Mouse (Mus musculus) kidney, postnatal 0 days (tissue): ENCODE data around the gene Clint1. TPM values are rescaled to one million over a fixed set of nuclear protein-coding genes. Genes with fewer than 3 reads are reported as not detected.

Experiments used
- ATAC-seq: fragments of 200-750 bp; cut with Nextera tagmentation; replicated peaks from 2 replicates; pipeline ENCODE4 v1.8.0; 2017; ENCODE audit warnings: low read depth, moderate number of reproducible peaks, moderate TSS enrichment, moderate library complexity; ENCODE audit not compliant: low FRiP score
- DNase-seq: peaks from one replicate; pipeline ENCODE4 v3.0.0-alpha.2; 2016; ENCODE audit warnings: low spot score
- H3K27ac ChIP-seq: fragments of 300-500 bp; sonication (generic); 2 replicates; pipeline ENCODE4 v1.5.1; 2014; ENCODE audit warnings: mild to moderate bottlenecking
- H3K27me3 ChIP-seq: fragments of 300-500 bp; sonication (generic); 2 replicates; pipeline ENCODE4 v1.6.1; 2014; ENCODE audit warnings: low read length, mixed read lengths; ENCODE audit not compliant: insufficient read depth
- H3K36me3 ChIP-seq: fragments of 300-500 bp; sonication (generic); 2 replicates; pipeline ENCODE4 v1.6.1; 2014; ENCODE audit warnings: low read length, mixed read lengths; ENCODE audit not compliant: insufficient read depth
- H3K4me1 ChIP-seq: fragments of 300-500 bp; sonication (generic); replicated peaks from 2 replicates; pipeline ENCODE4 v1.6.1; 2014; ENCODE audit warnings: antibody characterized with exemption, low read length, mixed read lengths; ENCODE audit not compliant: insufficient read depth
- H3K4me2 ChIP-seq: fragments of 300-500 bp; sonication (generic); 2 replicates; pipeline ENCODE4 v1.6.1; 2014; ENCODE audit warnings: mild to moderate bottlenecking, low read length, moderate library complexity, mixed read lengths
- H3K4me3 ChIP-seq: fragments of 300-500 bp; sonication (generic); replicated peaks from 2 replicates; pipeline ENCODE4 v1.5.1; 2014; ENCODE audit warnings: low read depth, low read length
- H3K9ac ChIP-seq: fragments of 300-500 bp; sonication (generic); 2 replicates; pipeline ENCODE4 v1.6.1; 2014; ENCODE audit warnings: low read depth, low read length
- H3K9me3 ChIP-seq: fragments of 300-500 bp; sonication (generic); replicated peaks from 2 replicates; pipeline ENCODE4 v1.6.1; 2016; ENCODE audit warnings: low read length, inconsistent platforms, mixed read lengths
- CTCF ChIP-seq: IDR thresholded peaks from 2 replicates; pipeline ENCODE4 v1.5.1; 2016; ENCODE audit warnings: antibody characterized with exemption, low read depth, mild to moderate bottlenecking, moderate library complexity
- WGBS: fragments of 180-500 bp; shearing (Covaris S2); extraction: QIAGEN DNeasy Blood & Tissue Kit; methylation state at CpG from one replicate; pipeline ENCODE4 v1.1.7; 2014; 5-methylcytosine and 5-hydroxymethylcytosine counted together
- polyA plus RNA-seq: library from polyadenylated mRNA; unstranded; fragments of >200 nt; fragmentation: Nextera tagmentation; extraction: Ambion mirVana; gene quantifications from 2 replicates; pipeline ENCODE4 v1.2.1, GENCODE M21; 2015

Clint1 gene
- polyA plus RNA-seq, 1 experiment from 2014 or later, result 88.4 TPM

DNA sequence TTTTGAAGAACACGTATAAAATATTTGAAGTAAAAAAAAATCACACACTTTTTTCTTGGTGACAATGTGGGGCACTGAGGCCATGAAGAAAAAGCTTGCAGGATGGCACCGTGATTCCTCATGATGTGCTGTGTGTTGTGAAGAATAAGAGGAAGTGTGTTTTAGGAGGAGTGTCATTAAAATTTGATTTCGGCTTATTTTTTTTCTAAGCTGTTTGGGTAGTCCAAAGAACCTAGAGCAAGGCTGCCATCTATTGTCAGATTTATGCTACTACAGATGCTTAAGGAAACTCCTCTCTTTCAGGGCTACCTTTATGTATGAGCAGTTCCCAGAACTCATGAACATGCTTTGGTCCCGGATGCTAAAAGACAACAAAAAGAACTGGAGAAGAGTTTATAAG lies 32.2 kb downstream of the Clint1 start:
- no peak overlapping the region for H3K9ac ChIP-seq
- no peak overlapping the region for H3K4me2 ChIP-seq
- no peak overlapping the region for H3K27ac ChIP-seq
- 40% methylated on average over 4 of the region's 4 CpGs for WGBS
- DNase-seq (peak; percentile 86), ATAC-seq (no peak)
- no peak overlapping the region for H3K4me3 ChIP-seq
- H3K36me3 ChIP-seq, result peaks cover 21% of the 10 kb centered on the region
- no peaks in the 10 kb centered on the region for H3K9me3 ChIP-seq
- H3K4me1 ChIP-seq, result peaks cover 17% of the 10 kb centered on the region
- peak; percentile 79 for TF ChIP-seq CTCF
- no peaks in the 10 kb centered on the region for H3K27me3 ChIP-seq

DNA sequence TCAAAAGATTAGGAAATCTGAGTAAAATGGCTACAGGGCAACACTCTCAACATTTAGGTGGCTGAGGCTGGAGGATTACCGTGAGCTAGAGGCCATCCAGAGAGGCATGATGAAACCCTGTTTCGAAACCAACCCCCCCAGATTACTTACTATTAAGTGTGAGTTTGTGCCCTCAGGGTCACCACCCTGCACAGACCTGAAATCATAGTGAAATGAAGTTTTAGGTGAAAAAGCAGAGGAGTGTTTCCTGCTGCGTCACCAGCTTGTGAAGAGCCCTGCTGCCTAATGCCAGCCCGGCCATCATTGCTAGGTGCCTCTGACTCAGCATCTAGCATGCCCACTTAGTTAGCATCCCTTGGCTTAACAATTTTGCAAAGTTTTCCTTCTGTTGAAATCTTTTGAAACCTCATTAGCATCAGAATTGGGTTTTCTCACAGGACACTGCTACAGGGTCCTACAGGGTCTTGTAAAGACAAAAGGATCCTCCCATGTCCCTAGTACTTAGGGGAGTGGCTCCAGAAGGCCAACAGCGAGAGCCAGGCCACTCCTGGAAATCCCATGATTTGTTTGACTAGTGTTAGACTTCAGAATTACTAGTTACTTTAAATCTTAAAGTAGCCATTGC lies 33.9 kb downstream of the Clint1 start:
- H3K27me3 ChIP-seq, result no peaks in the 10 kb centered on the region
- TF ChIP-seq CTCF, result no peak
- no peaks in the 10 kb centered on the region for H3K9me3 ChIP-seq
- 88% methylated on average over 5 of the region's 5 CpGs for WGBS
- no peak overlapping the region for H3K27ac ChIP-seq
- DNase-seq (no peak), ATAC-seq (no peak)
- H3K36me3 ChIP-seq, result peaks cover 36% of the 10 kb centered on the region
- no peak overlapping the region for H3K9ac ChIP-seq
- no peak overlapping the region for H3K4me2 ChIP-seq
- H3K4me1 ChIP-seq, result peaks cover 9% of the 10 kb centered on the region; the same call in 1 of the 2 replicates
- no peak overlapping the region for H3K4me3 ChIP-seq

DNA sequence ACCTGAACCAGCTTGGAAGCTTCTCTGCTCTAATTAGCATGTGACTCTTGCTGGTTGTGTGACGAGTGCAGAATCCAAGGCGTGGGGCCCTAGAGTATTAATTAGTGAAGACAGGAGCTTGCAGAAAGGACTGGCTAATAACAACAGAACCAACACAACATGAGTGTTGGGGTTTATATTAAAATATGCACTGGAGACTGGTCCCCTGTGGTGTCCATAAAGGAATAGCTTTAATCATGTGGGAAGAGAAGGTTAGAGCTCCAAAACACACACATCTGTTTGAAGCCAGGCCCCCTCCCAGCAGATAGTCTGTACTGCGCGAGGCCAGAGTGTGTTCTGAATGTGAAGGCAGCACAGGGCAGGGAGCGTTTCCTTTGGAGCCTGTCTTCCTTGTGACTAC lies 34.7 kb downstream of the Clint1 start:
- Histone ChIP-seq H3K9me3 (no peaks in the 10 kb centered on the region), H3K4me2 (no peak overlapping the region), H3K36me3 (peaks cover 44% of the 10 kb centered on the region), H3K4me3 (no peak overlapping the region), H3K9ac (no peak overlapping the region), H3K4me1 (peaks cover 9% of the 10 kb centered on the region; the same call in 1 of the 2 replicates), H3K27ac (no peak overlapping the region), H3K27me3 (no peaks in the 10 kb centered on the region)
- DNase-seq (no peak), ATAC-seq (no peak)
- WGBS, result 90% methylated on average over 5 of the region's 5 CpGs
- no peak for TF ChIP-seq CTCF

DNA sequence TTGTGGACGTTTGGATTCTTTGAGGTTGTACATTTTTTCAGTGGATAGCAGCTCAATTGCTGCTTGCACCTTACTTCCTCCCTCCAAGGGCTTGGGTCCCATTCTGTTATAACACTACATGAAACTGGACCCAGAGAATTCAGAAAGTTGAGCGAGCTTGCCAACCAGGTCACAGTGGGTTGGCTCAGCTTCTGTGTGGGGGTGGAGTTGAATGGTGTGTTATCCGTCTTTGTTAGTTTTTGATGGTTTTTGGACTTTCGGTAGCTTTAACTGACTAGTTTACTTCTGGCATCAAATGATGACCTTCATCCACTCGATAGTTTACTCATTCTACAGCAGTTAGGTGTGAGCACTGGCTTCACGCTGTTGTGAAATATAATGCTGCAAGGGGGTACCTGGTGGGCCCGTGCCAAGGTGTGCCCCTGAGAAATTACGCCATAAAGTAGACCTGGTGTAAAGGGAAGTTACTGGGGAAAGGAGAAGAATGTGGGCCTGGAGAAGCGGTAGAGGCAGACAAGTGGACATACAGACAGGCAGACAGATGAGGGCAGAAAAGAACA lies 36.7 kb downstream of the Clint1 start:
- Histone ChIP-seq H3K4me2 (no peak overlapping the region), H3K9me3 (no peaks in the 10 kb centered on the region), H3K36me3 (peaks cover 57% of the 10 kb centered on the region), H3K4me3 (no peak overlapping the region), H3K4me1 (peaks cover 1% of the 10 kb centered on the region; the same call in 1 of the 2 replicates), H3K9ac (no peak overlapping the region), H3K27ac (no peak overlapping the region), H3K27me3 (no peaks in the 10 kb centered on the region)
- DNase-seq (no peak), ATAC-seq (no peak)
- TF ChIP-seq CTCF, result no peak
- 83% methylated on average over 9 of the region's 9 CpGs for WGBS

DNA sequence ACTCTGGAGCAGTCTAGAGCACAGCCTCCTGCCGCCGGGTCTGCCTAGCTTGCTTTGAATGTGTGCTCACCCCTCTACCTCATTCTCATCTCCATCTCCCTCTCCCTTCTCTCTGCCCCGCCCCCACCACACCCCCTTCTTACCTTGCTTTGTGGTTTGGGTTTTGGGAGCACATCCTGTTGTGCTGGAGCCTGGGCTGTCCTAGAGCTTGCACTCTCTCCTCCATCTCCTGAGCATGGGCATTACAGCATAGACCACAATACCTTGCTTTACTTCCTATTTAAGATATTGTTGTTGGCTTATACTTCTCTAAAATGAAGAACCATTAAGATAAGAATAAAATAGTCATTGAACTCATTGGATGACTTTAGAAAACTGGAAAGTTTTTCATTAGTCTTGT lies 38.1 kb downstream of the Clint1 start:
- peaks cover 66% of the 10 kb centered on the region for H3K36me3 ChIP-seq

DNA sequence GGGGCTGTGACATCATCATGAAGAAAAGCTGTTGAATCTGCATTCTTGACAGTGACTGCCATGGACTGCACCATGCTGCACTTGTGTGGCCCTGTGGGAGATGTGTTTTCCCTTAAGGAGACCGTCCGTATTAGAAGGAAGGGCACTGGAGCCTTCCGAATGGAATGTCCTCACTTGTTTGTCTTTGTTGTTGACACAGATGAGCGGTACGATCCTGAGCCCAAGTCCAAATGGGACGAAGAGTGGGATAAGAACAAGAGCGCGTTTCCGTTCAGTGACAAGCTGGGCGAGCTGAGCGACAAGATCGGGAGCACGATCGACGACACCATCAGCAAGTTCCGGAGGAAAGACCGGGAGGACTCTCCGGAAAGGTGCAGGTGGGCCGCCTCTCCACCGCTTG lies 38.6 kb downstream of the Clint1 start:
- Histone ChIP-seq H3K4me1 (no peaks in the 10 kb centered on the region), H3K27ac (no peak overlapping the region), H3K9me3 (no peaks in the 10 kb centered on the region), H3K9ac (no peak overlapping the region), H3K27me3 (no peaks in the 10 kb centered on the region), H3K36me3 (peaks cover 68% of the 10 kb centered on the region), H3K4me3 (no peak overlapping the region), H3K4me2 (no peak overlapping the region)
- WGBS, result 89% methylated on average over 20 of the region's 20 CpGs
- no peak for ATAC-seq
- no peak for TF ChIP-seq CTCF
- DNase-seq, result no peak

More for the DNA sequence above, 38.1 kb downstream of the Clint1 start:
- H3K9me3 ChIP-seq, result no peaks in the 10 kb centered on the region
- H3K27ac ChIP-seq, result no peak overlapping the region
- no peak overlapping the region for H3K4me2 ChIP-seq
- H3K9ac ChIP-seq, result no peak overlapping the region
- ATAC-seq (no peak), DNase-seq (no peak)
- H3K4me3 ChIP-seq, result no peak overlapping the region
- 90% methylated on average over 3 of the region's 3 CpGs for WGBS
- H3K27me3 ChIP-seq, result no peaks in the 10 kb centered on the region
- no peaks in the 10 kb centered on the region for H3K4me1 ChIP-seq
- no peak for TF ChIP-seq CTCF
